Mouse (Mus musculus) stomach, embryonic 16.5 days (tissue): ENCODE measurements around the gene Alox5. TPM values are rescaled to one million over a fixed set of nuclear protein-coding genes. Genes with fewer than 3 reads are reported as not detected.
A peak's percentile ranks its signal among the peaks of the same experiment; 100 is the strongest.

Experiments
- ATAC-seq: fragments of 200-750 bp; cut with Nextera tagmentation; 2 replicates; pipeline ENCODE4 v1.8.0; 2017; ENCODE audit warnings: moderate number of reproducible peaks, moderate TSS enrichment; ENCODE audit not compliant: insufficient read depth, low FRiP score
- H3K27ac ChIP-seq: fragments of 300-500 bp; sonication (generic); 2 replicates; pipeline ENCODE4 v1.5.1; 2014; ENCODE audit warnings: low read length
- H3K27me3 ChIP-seq: fragments of 300-500 bp; sonication (generic); 2 replicates; pipeline ENCODE4 v1.6.1; 2014; ENCODE audit warnings: low read length, control low read depth, mixed read lengths; ENCODE audit not compliant: control insufficient read depth, insufficient read depth
- H3K36me3 ChIP-seq: fragments of 300-500 bp; sonication (generic); 2 replicates; pipeline ENCODE4 v1.6.1; 2014; ENCODE audit warnings: low read length; ENCODE audit not compliant: control insufficient read depth, insufficient read depth
- H3K4me1 ChIP-seq: fragments of 300-500 bp; sonication (generic); 2 replicates; pipeline ENCODE4 v1.6.1; 2014; ENCODE audit warnings: low read length, control low read depth, mixed read lengths; ENCODE audit not compliant: control insufficient read depth, insufficient read depth
- H3K4me2 ChIP-seq: fragments of 300-500 bp; sonication (generic); 2 replicates; pipeline ENCODE4 v1.6.1; 2014; ENCODE audit warnings: low read depth, low read length, mixed read lengths
- H3K4me3 ChIP-seq: fragments of 300-500 bp; sonication (generic); replicated peaks from 2 replicates; pipeline ENCODE4 v1.5.1; 2014; ENCODE audit warnings: mild to moderate bottlenecking, low read length
- H3K9ac ChIP-seq: fragments of 300-500 bp; sonication (generic); 2 replicates; pipeline ENCODE4 v1.6.1; 2014; ENCODE audit warnings: low read length
- H3K9me3 ChIP-seq: fragments of 300-500 bp; sonication (generic); replicated peaks from 2 replicates; pipeline ENCODE4 v1.6.1; 2016; ENCODE audit warnings: low read length, control low read depth; ENCODE audit not compliant: control insufficient read depth
- WGBS: fragments of 180-500 bp; shearing (Covaris S2); extraction: QIAGEN DNeasy Blood & Tissue Kit; methylation state at CpG from one replicate; pipeline ENCODE4 v1.1.7; 2014; 5-methylcytosine and 5-hydroxymethylcytosine counted together
- polyA plus RNA-seq: library from polyadenylated mRNA; unstranded; fragments of >200 nt; fragmentation: Nextera tagmentation; extraction: Ambion mirVana; gene quantifications from 2 replicates; pipeline ENCODE4 v1.2.1, GENCODE M21; 2015

The Alox5 gene
- polyA plus RNA-seq, 1 experiment from 2014 or later = 3.9 TPM

- no peak overlapping the region for H3K4me3 ChIP-seq
- H3K27ac ChIP-seq = no peak overlapping the region
- no peak overlapping the region for H3K9ac ChIP-seq
- H3K4me1 ChIP-seq = no peaks in the 10 kb centered on the region
- ATAC-seq = no peak
- H3K27me3 ChIP-seq = no peaks in the 10 kb centered on the region
- 47% methylated on average over 2 of the region's 2 CpGs for WGBS
- H3K4me2 ChIP-seq = no peak overlapping the region
- no peaks in the 10 kb centered on the region for H3K36me3 ChIP-seq
- no peaks in the 10 kb centered on the region for H3K9me3 ChIP-seq
These were observed 37.3 kb downstream of the Alox5 start for GRCm38 (mm10) chr6:116423664-116424063.

DNA sequence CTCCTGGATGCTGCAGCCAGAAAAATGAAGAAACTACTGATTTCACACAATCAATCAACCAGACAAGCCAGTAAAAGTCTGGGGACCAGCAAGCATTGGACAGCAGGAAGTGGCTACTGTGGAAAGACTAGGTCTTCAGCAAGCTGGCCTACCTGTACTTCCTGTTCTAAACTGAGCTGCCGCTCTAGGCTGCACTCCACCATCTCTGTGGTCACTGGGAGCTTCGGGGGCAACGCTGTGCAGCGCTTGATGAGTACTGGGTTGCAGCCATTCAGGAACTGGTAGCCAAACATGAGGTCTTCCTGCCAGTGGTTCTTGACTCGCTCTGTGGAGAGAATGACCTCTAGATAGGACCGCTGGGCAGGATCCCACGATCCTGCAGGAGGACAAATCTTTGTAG is 38.0 kb downstream of the Alox5 start:
- no peak for ATAC-seq
- no peak overlapping the region for H3K4me2 ChIP-seq
- H3K4me3 ChIP-seq = no peak overlapping the region
- no peak overlapping the region for H3K9ac ChIP-seq
- no peaks in the 10 kb centered on the region for H3K9me3 ChIP-seq
- H3K27ac ChIP-seq = no peak overlapping the region
- H3K27me3 ChIP-seq = no peaks in the 10 kb centered on the region
- no peaks in the 10 kb centered on the region for H3K4me1 ChIP-seq
- H3K36me3 ChIP-seq = no peaks in the 10 kb centered on the region
- WGBS = 86% methylated on average over 7 of the region's 7 CpGs

GRCm38 (mm10) chr6:116420271-116420670 is 40.7 kb downstream of the Alox5 start:
- WGBS = 74% methylated on average over 10 of the region's 10 CpGs
- Histone ChIP-seq H3K9ac (no peak overlapping the region), H3K4me3 (no peak overlapping the region), H3K27ac (no peak overlapping the region), H3K9me3 (no peaks in the 10 kb centered on the region), H3K4me2 (no peak overlapping the region), H3K36me3 (no peaks in the 10 kb centered on the region), H3K27me3 (no peaks in the 10 kb centered on the region), H3K4me1 (no peaks in the 10 kb centered on the region)
- no peak for ATAC-seq

- Histone ChIP-seq H3K27me3 (no peaks in the 10 kb centered on the region), H3K4me1 (no peaks in the 10 kb centered on the region), H3K27ac (no peak overlapping the region), H3K4me2 (no peak overlapping the region), H3K36me3 (no peaks in the 10 kb centered on the region), H3K4me3 (no peak overlapping the region), H3K9me3 (no peaks in the 10 kb centered on the region), H3K9ac (no peak overlapping the region)
- WGBS = 64% methylated on average over 6 of the region's 6 CpGs
- ATAC-seq = 0 out of 2 replicates have a peak, but pooled peaks have one; percentile 14
These were observed 41.3 kb downstream of the Alox5 start for GRCm38 (mm10) chr6:116419699-116420098.

GRCm38 (mm10) chr6:116418487-116418886 is 42.5 kb downstream of the Alox5 start:
- H3K4me3 ChIP-seq = no peak overlapping the region

DNA sequence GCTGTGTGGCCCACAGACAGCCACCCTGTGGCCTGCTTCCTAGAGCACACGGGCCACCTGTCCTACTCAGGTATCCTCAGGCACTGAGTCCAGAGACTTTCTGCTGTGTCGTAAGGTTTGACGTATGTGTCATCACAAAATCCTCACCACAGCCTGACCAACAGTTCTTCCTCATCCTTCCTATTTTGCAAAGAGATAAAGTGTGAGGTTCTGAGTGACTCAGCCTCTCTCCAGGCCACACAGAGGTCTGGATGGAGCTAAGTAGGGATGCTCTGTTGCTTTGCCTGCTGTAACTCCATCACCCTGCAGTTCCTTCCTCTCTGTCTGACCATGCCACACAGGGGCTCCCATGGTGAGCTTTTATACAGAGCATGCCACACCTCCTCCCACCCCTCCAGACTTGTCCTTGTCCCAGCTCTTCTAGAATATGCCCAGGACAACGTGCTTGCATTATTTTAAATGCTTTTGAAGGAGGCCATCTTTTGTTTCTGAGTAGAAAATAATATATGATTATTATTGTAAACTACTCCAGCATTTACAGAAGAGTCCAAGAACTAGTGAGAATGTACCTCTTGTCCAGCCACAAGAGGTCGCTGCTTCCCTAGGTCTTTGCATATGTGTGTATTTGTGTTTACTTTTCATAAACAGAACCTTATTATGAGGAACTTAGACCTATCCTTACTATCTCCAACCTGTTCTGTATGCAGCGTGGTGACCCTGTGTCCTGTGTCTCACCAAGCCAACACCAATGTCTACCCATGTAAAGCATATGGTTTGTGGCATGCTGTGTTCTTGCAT is 43.3 kb downstream of the Alox5 start:
- 60% methylated on average over 6 of the region's 6 CpGs for WGBS
- no peak overlapping the region for H3K4me2 ChIP-seq
- no peaks in the 10 kb centered on the region for H3K4me1 ChIP-seq
- H3K36me3 ChIP-seq = no peaks in the 10 kb centered on the region
- H3K27me3 ChIP-seq = no peaks in the 10 kb centered on the region
- H3K4me3 ChIP-seq = no peak overlapping the region
- ATAC-seq = no peak
- H3K27ac ChIP-seq = no peak overlapping the region
- H3K9me3 ChIP-seq = no peaks in the 10 kb centered on the region
- no peak overlapping the region for H3K9ac ChIP-seq

More at GRCm38 (mm10) chr6:116418487-116418886, 42.5 kb downstream of the Alox5 start:
- no peak overlapping the region for H3K9ac ChIP-seq
- H3K4me2 ChIP-seq = no peak overlapping the region
- WGBS = 89% methylated on average over 1 of the region's 1 CpGs
- H3K36me3 ChIP-seq = no peaks in the 10 kb centered on the region
- H3K27ac ChIP-seq = no peak overlapping the region
- ATAC-seq = no peak
- no peaks in the 10 kb centered on the region for H3K27me3 ChIP-seq
- no peaks in the 10 kb centered on the region for H3K4me1 ChIP-seq
- no peaks in the 10 kb centered on the region for H3K9me3 ChIP-seq

GRCm38 (mm10) chr6:116416000-116416552 is 44.9 kb downstream of the Alox5 start:
- no peak overlapping the region for H3K27ac ChIP-seq
- no peaks in the 10 kb centered on the region for H3K36me3 ChIP-seq
- ATAC-seq = no peak
- no peak overlapping the region for H3K9ac ChIP-seq
- no peak overlapping the region for H3K4me2 ChIP-seq
- no peaks in the 10 kb centered on the region for H3K27me3 ChIP-seq
- 81% methylated on average over 6 of the region's 6 CpGs for WGBS
- H3K4me1 ChIP-seq = no peaks in the 10 kb centered on the region
- no peaks in the 10 kb centered on the region for H3K9me3 ChIP-seq
- no peak overlapping the region for H3K4me3 ChIP-seq

- H3K27ac ChIP-seq = no peak overlapping the region
- no peaks in the 10 kb centered on the region for H3K27me3 ChIP-seq
- no peak for ATAC-seq
- H3K4me1 ChIP-seq = no peaks in the 10 kb centered on the region
- no peak overlapping the region for H3K4me3 ChIP-seq
- H3K9me3 ChIP-seq = no peaks in the 10 kb centered on the region
- H3K36me3 ChIP-seq = no peaks in the 10 kb centered on the region
- H3K9ac ChIP-seq = no peak overlapping the region
- no peak overlapping the region for H3K4me2 ChIP-seq
- WGBS = 82% methylated on average over 12 of the region's 12 CpGs
These were observed 45.8 kb downstream of the Alox5 start for GRCm38 (mm10) chr6:116415126-116415676.

DNA sequence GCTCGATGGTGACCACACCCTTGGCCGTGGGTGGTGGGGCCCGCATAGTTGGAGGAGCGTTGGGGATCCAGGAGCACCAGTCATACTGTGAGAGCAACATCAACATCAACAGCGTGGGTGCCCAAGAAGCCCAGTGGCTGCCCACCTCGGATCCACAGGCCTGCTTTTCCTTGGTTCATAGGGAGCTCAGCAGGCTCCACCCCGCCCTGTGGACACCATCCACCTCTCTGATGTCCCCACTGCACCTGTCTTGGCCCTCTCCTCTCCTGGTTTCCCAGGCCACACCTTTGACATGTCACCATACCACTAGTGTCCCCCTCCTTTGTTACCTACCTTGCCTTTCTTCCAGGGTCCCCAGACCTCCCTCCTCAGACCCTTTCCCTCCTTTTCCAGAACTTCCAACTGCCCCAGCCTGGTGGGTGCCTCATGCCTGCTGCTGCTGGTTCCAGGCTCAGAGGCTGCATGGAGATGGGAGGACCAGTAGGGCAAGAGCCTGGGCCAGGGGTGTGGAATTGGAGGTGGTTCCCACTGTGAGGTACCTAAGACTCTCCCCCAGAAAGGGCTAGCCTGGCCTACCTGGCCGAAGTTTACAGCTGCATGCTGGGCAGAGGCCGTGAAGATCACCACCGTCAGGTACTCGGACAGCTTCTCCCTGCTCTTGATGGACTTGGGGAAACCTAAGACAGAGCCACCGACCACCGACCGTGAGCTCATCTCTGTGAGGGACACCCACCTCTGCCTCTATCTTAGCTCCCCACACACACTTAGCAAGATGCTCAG is 48.2 kb downstream of the Alox5 start:
- H3K9ac ChIP-seq = no peak overlapping the region
- no peak overlapping the region for H3K27ac ChIP-seq
- H3K4me3 ChIP-seq = no peak overlapping the region
- H3K9me3 ChIP-seq = no peaks in the 10 kb centered on the region
- no peaks in the 10 kb centered on the region for H3K4me1 ChIP-seq
- H3K4me2 ChIP-seq = no peak overlapping the region
- ATAC-seq = no peak
- no peaks in the 10 kb centered on the region for H3K36me3 ChIP-seq
- no peaks in the 10 kb centered on the region for H3K27me3 ChIP-seq
- 90% methylated on average over 14 of the region's 14 CpGs for WGBS
